Mouse (Mus musculus) bone marrow macrophage, adult 2 months (primary cell): ENCODE measurements around the gene Cd200r3. TPM values are rescaled to one million over a fixed set of nuclear protein-coding genes. Genes with fewer than 3 reads are reported as not detected.

Experiments used
- H3K27ac ChIP-seq: 2 replicates; pipeline ENCODE4 v1.5.1; 2012; ENCODE audit warnings: low read depth, low read length; ENCODE audit not compliant: insufficient read depth
- H3K4me1 ChIP-seq: 2 replicates; pipeline ENCODE4 v1.6.1; 2012; ENCODE audit warnings: low read length; ENCODE audit not compliant: control insufficient read depth, insufficient read depth
- H3K4me3 ChIP-seq: 2 replicates; pipeline ENCODE4 v1.5.1; 2012; ENCODE audit warnings: mild to moderate bottlenecking, low read length, moderate library complexity; ENCODE audit not compliant: insufficient read depth
- CTCF ChIP-seq: IDR thresholded peaks from 2 replicates; pipeline ENCODE4 v1.5.1; 2012; ENCODE audit warnings: low read depth, mild to moderate bottlenecking, low read length, moderate library complexity
- POLR2A ChIP-seq: IDR thresholded peaks from 2 replicates; pipeline ENCODE4 v1.6.1; 2012; ENCODE audit warnings: mild to moderate bottlenecking, low read depth, low read length, borderline replicate concordance
- polyA plus RNA-seq: library from polyadenylated mRNA; stranded (reverse); fragments of >200 nt; gene quantifications from 2 replicates; pipeline ENCODE4 v1.2.4, GENCODE M21; 2012; ENCODE audit not compliant: missing spikeins, insufficient read depth, insufficient read length

Gene Cd200r3
- polyA plus RNA-seq, 1 experiment: not detected

DNA sequence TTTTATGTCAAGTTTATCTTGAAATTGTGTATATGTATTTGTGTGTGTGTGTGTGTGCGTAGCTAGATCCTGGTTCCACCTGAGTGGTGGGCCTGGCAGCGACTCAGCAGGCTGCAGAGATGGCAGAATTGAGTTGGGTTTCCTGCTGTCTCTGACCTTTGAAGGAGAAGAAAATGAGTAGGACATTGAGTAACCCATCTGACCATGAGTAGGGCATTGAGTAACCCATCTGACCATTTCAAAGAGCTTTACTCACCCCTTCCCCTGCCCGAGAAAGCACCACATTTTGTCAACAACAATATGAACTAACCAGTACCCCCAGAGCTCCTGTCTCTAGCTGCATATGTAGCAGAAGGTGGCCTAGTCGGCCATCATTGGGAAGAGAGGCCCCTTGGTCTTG lies 86.6 kb downstream of the Cd200r3 start:
- Histone ChIP-seq H3K4me3 (no peak overlapping the region), H3K27ac (0 out of 2 replicates have a peak overlapping the region, but pooled peaks have one; percentile 6), H3K4me1 (peaks cover 23% of the 10 kb centered on the region)
- no peak for TF ChIP-seq POLR2A
- no peak for TF ChIP-seq CTCF

DNA sequence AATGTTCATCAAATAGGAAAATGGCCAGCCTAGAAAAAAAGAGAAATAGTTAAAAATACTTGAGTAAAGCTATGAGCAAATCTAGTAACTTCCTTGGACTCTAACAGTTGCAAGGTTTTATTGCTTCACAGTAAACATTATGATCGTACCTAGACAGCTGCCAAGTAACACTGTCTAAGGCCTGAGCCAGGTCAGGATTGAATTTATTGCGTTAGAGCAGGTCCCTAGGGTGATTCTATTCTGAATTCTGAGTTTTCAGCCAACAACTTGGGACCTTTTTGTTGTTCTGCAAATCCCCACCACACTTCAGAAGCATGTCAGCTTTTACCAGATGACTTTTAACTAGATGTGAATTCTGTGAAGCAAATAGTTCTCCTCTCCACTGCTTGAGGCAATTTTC lies 87.3 kb downstream of the Cd200r3 start:
- TF ChIP-seq POLR2A (no peak), CTCF (no peak)
- Histone ChIP-seq H3K4me1 (peaks cover 23% of the 10 kb centered on the region), H3K4me3 (no peak overlapping the region), H3K27ac (no peak overlapping the region)

Other genes starting within 250 kb of the Cd200r3 start
- 5.4 and 5.8 TPM in 2 replicates for gene Nepro, start 219.4 kb upstream of the Cd200r3 start, polyA plus RNA-seq
- 21.0 and 29.4 TPM in 2 replicates for gene Gtpbp8, start 197.3 kb upstream of the Cd200r3 start, polyA plus RNA-seq
- gene Cd200r1, start 177.9 kb upstream of the Cd200r3 start, polyA plus RNA-seq: 97.6 and 98.0 TPM in 2 replicates
- gene Cd200r4, start 131.9 kb upstream of the Cd200r3 start, polyA plus RNA-seq: 33.5 and 34.4 TPM in 2 replicates
- not detected in 2 replicates for gene Cd200r2, start 76.6 kb upstream of the Cd200r3 start, polyA plus RNA-seq
- gene Ccdc80, start 149.7 kb downstream of the Cd200r3 start, polyA plus RNA-seq: 1.5 and 1.6 TPM in 2 replicates
- 61.8 and 65.1 TPM in 2 replicates for gene Slc35a5, start 215.0 kb downstream of the Cd200r3 start, polyA plus RNA-seq
- 52.2 and 53.3 TPM in 2 replicates for gene Atg3, start 215.1 kb downstream of the Cd200r3 start, polyA plus RNA-seq